In the genomic region with DNA sequence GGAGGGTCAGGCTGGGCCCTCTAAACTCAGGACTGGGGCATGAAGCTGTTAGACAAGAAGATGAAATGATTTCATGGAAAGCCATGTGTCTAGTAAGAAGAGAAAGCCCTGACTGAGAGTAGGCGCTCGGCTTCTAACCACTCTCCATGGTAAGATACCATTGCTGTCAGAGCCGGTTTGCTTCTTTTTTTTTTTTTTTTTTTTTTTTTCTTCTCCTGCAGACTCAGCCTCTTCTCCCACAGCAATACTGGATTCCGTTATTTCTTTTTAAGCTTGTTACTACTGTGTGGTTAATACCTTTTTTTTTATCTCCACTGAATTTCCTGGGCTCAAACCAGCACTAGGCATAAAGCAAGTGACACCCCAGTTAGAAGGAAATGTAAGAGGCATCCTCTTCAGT, we compare ENCODE assay signal across 24 mouse cellular contexts.
DNase-seq lines count a peak whose midpoint lies in the region; ATAC-seq and TF ChIP-seq lines count a peak whose summit lies in the region.
"Had no signal": no experiment of that assay in that cellular context is flagged by ENCODE, and none has a peak within 500 bp of the region (broad histone marks: within the 10 kb centered on the region; RNA-seq: fewer than 3 reads in every experiment).

No protein-coding gene starts in this region.

- no peak for TF ChIP-seq CTCF in liver, postnatal 0 days (IDR thresholded peaks at IDR 0.05; ENCODE audit: low read depth)
- TF ChIP-seq CTCF in midbrain, postnatal 0 days (IDR thresholded peaks at IDR 0.05) = no peak

- no peaks in the 10 kb centered on the region for H3K27me3 ChIP-seq in heart, embryonic 13.5 days (replicated peaks)
- peaks cover 10% of the 10 kb centered on the region; the same call in 1 of the 2 replicates for H3K27me3 ChIP-seq in liver, embryonic 13.5 days
- 0 out of 2 replicates have a peak, but pooled peaks cover under 1% of the 10 kb centered on the region for H3K27me3 ChIP-seq in liver, postnatal 0 days (ENCODE audit: insufficient read depth, low read length)
- no peaks in the 10 kb centered on the region for H3K27me3 ChIP-seq in midbrain, postnatal 0 days (ENCODE audit: insufficient read depth, low read length)
- no peaks in the 10 kb centered on the region for H3K27me3 ChIP-seq in midbrain, embryonic 13.5 days
- H3K27me3 ChIP-seq in intestine, embryonic 16.5 days (replicated peaks; ENCODE audit: control insufficient read depth, insufficient read depth, low read length) = no peaks in the 10 kb centered on the region
- H3K27me3 ChIP-seq: embryonic facial prominence, embryonic 12.5 days; forebrain, embryonic 15.5 days; heart, embryonic 15.5 days; hindbrain, embryonic 13.5 days; neural tube, embryonic 12.5 days had no signal

- no peak for ATAC-seq in heart, embryonic 13.5 days (ENCODE audit: extremely low read depth, insufficient number of reproducible peaks, low FRiP score, low TSS enrichment)
- ATAC-seq in liver, embryonic 13.5 days (ENCODE audit: low read depth) = no peak
- ATAC-seq in liver, postnatal 0 days = no peak
- no peak for ATAC-seq in midbrain, postnatal 0 days (ENCODE audit: low FRiP score)
- no peak for ATAC-seq in midbrain, embryonic 13.5 days
- no peak for ATAC-seq in intestine, embryonic 16.5 days
- ATAC-seq: activated CD4-positive, CD25-positive, alpha-beta regulatory T cell, adult 4 months; forebrain, embryonic 15.5 days had no signal

- DNase-seq in heart, adult 18-20 months = no peak
- no peak for DNase-seq in liver, embryonic 13.5 days
- no peak for DNase-seq in liver, postnatal 0 days
- DNase-seq in midbrain, postnatal 0 days (ENCODE audit: low spot score) = no peak
- no peak for DNase-seq in adrenal gland, adult 18-20 months (ENCODE audit: low spot score in 2 of 2)
- DNase-seq: adrenal gland, adult 8-10 months; cerebellum, adult 9-10 months; kidney, adult 8-10 months; layer of hippocampus, postnatal 36 days; lung, adult 2 months; thymus, adult 18-20 months; thymus, postnatal 25 days had no signal

- no peak overlapping the region for H3K27ac ChIP-seq in heart, embryonic 13.5 days (replicated peaks)
- no peak overlapping the region for H3K27ac ChIP-seq in liver, embryonic 13.5 days
- no peak overlapping the region for H3K27ac ChIP-seq in liver, postnatal 0 days (ENCODE audit: low read depth)
- no peak overlapping the region for H3K27ac ChIP-seq in midbrain, postnatal 0 days (ENCODE audit: low read depth, low read length)
- H3K27ac ChIP-seq in midbrain, embryonic 13.5 days = no peak overlapping the region
- H3K27ac ChIP-seq in intestine, embryonic 16.5 days (ENCODE audit: low read length) = no peak overlapping the region
- H3K27ac ChIP-seq: embryonic facial prominence, embryonic 12.5 days; forebrain, embryonic 15.5 days; heart, embryonic 15.5 days; hindbrain, embryonic 13.5 days; kidney, postnatal 0 days; neural tube, embryonic 12.5 days; stomach, postnatal 0 days had no signal

- TF ChIP-seq EP300 in liver, postnatal 0 days (IDR thresholded peaks at IDR 0.05; ENCODE audit: low read depth) = no peak

- no peak overlapping the region for H3K4me3 ChIP-seq in heart, embryonic 13.5 days
- no peak overlapping the region for H3K4me3 ChIP-seq in liver, embryonic 13.5 days (replicated peaks)
- H3K4me3 ChIP-seq in liver, postnatal 0 days (ENCODE audit: low read depth, low read length) = no peak overlapping the region
- no peak overlapping the region for H3K4me3 ChIP-seq in midbrain, postnatal 0 days (ENCODE audit: low read depth, low read length)
- H3K4me3 ChIP-seq in midbrain, embryonic 13.5 days (replicated peaks) = no peak overlapping the region
- H3K4me3 ChIP-seq in intestine, embryonic 16.5 days (ENCODE audit: low read length) = no peak overlapping the region
- H3K4me3 ChIP-seq: embryonic facial prominence, embryonic 12.5 days; forebrain, embryonic 15.5 days; heart, embryonic 15.5 days; hindbrain, embryonic 13.5 days; megakaryocyte, embryonic 14.5 days; neural tube, embryonic 12.5 days had no signal

- no peak overlapping the region for H3K9ac ChIP-seq in heart, embryonic 13.5 days
- H3K9ac ChIP-seq in liver, embryonic 13.5 days = peak overlapping the region; percentile 30; the same call in 1 of the 2 replicates
- H3K9ac ChIP-seq in liver, postnatal 0 days (replicated peaks) = no peak overlapping the region
- no peak overlapping the region for H3K9ac ChIP-seq in midbrain, postnatal 0 days (replicated peaks; ENCODE audit: low read length, poor library complexity, severe bottlenecking)
- no peak overlapping the region for H3K9ac ChIP-seq in midbrain, embryonic 13.5 days (replicated peaks)
- H3K9ac ChIP-seq in intestine, embryonic 16.5 days (ENCODE audit: low read depth, low read length) = no peak overlapping the region
- H3K9ac ChIP-seq: embryonic facial prominence, embryonic 12.5 days; forebrain, embryonic 15.5 days; heart, embryonic 15.5 days; hindbrain, embryonic 13.5 days; neural tube, embryonic 12.5 days had no signal

- no peaks in the 10 kb centered on the region for H3K36me3 ChIP-seq in heart, embryonic 13.5 days
- no peaks in the 10 kb centered on the region for H3K36me3 ChIP-seq in liver, embryonic 13.5 days
- H3K36me3 ChIP-seq in liver, postnatal 0 days (replicated peaks; ENCODE audit: insufficient read depth, low read length) = no peaks in the 10 kb centered on the region
- H3K36me3 ChIP-seq in midbrain, postnatal 0 days (ENCODE audit: insufficient read depth, low read length) = no peaks in the 10 kb centered on the region
- no peaks in the 10 kb centered on the region for H3K36me3 ChIP-seq in midbrain, embryonic 13.5 days
- H3K36me3 ChIP-seq in intestine, embryonic 16.5 days (ENCODE audit: control insufficient read depth, insufficient read depth, low read length) = no peaks in the 10 kb centered on the region
- H3K36me3 ChIP-seq: embryonic facial prominence, embryonic 12.5 days; forebrain, embryonic 15.5 days; heart, embryonic 15.5 days; hindbrain, embryonic 13.5 days; neural tube, embryonic 12.5 days had no signal

- H3K4me2 ChIP-seq in heart, embryonic 13.5 days = peak overlapping the region; percentile 42; the same call in 1 of the 2 replicates
- H3K4me2 ChIP-seq in liver, embryonic 13.5 days = no peak overlapping the region
- H3K4me2 ChIP-seq in liver, postnatal 0 days (ENCODE audit: low read depth, low read length) = no peak overlapping the region
- H3K4me2 ChIP-seq in midbrain, postnatal 0 days (ENCODE audit: low read depth, low read length, poor library complexity, severe bottlenecking) = peak overlapping the region; percentile 10; the same call in 1 of the 2 replicates
- H3K4me2 ChIP-seq in midbrain, embryonic 13.5 days (replicated peaks) = no peak overlapping the region
- H3K4me2 ChIP-seq in intestine, embryonic 16.5 days (ENCODE audit: low read depth, low read length) = 0 out of 2 replicates have a peak overlapping the region, but pooled peaks have one; percentile 31
- H3K4me2 ChIP-seq: embryonic facial prominence, embryonic 12.5 days; forebrain, embryonic 15.5 days; hindbrain, embryonic 13.5 days; neural tube, embryonic 12.5 days had no signal

- H3K4me1 ChIP-seq in heart, embryonic 13.5 days = 0 out of 2 replicates have a peak, but pooled peaks cover 10% of the 10 kb centered on the region
- H3K4me1 ChIP-seq in liver, embryonic 13.5 days (replicated peaks) = peaks cover 68% of the 10 kb centered on the region
- H3K4me1 ChIP-seq in liver, postnatal 0 days (ENCODE audit: insufficient read depth) = peaks cover 14% of the 10 kb centered on the region; the same call in 1 of the 2 replicates
- no peaks in the 10 kb centered on the region for H3K4me1 ChIP-seq in midbrain, postnatal 0 days (ENCODE audit: insufficient read depth, low read length)
- H3K4me1 ChIP-seq in midbrain, embryonic 13.5 days (replicated peaks) = no peaks in the 10 kb centered on the region
- H3K4me1 ChIP-seq in intestine, embryonic 16.5 days (ENCODE audit: control insufficient read depth, insufficient read depth, low read length) = no peaks in the 10 kb centered on the region
- H3K4me1 ChIP-seq: embryonic facial prominence, embryonic 12.5 days; forebrain, embryonic 15.5 days; megakaryocyte, embryonic 14.5 days; neural tube, embryonic 12.5 days had no signal

- no peaks in the 10 kb centered on the region for H3K9me3 ChIP-seq in heart, embryonic 13.5 days
- no peaks in the 10 kb centered on the region for H3K9me3 ChIP-seq in liver, embryonic 13.5 days (replicated peaks)
- H3K9me3 ChIP-seq in liver, postnatal 0 days (ENCODE audit: low read length) = no peaks in the 10 kb centered on the region
- no peaks in the 10 kb centered on the region for H3K9me3 ChIP-seq in midbrain, postnatal 0 days (ENCODE audit: low read length)
- no peaks in the 10 kb centered on the region for H3K9me3 ChIP-seq in midbrain, embryonic 13.5 days
- no peaks in the 10 kb centered on the region for H3K9me3 ChIP-seq in intestine, embryonic 16.5 days (ENCODE audit: control insufficient read depth, low read length)
- H3K9me3 ChIP-seq: embryonic facial prominence, embryonic 12.5 days; forebrain, embryonic 15.5 days; heart, embryonic 15.5 days; hindbrain, embryonic 13.5 days; megakaryocyte, embryonic 14.5 days; neural tube, embryonic 12.5 days had no signal

- WGBS in heart, embryonic 13.5 days = 72% methylated on average over 4 of the region's 4 CpGs
- 63% methylated on average over 4 of the region's 4 CpGs for WGBS in liver, embryonic 13.5 days (ENCODE audit: insufficient replicate concordance)
- 78% methylated on average over 4 of the region's 4 CpGs for WGBS in liver, postnatal 0 days (ENCODE audit: insufficient replicate concordance)
- WGBS in midbrain, postnatal 0 days = 60% methylated on average over 4 of the region's 4 CpGs
- WGBS in midbrain, embryonic 13.5 days = 85% methylated on average over 4 of the region's 4 CpGs
- WGBS in intestine, embryonic 16.5 days = 71% methylated on average over 4 of the region's 4 CpGs

Comparison
In these comparisons a context has a peak if more than half of its experiments do, and no peak if none do; other contexts are left out.
1. H3K4me2 ChIP-seq: peak in heart, embryonic 13.5 days (single experiment), midbrain, postnatal 0 days (single experiment) and intestine, embryonic 16.5 days (single experiment); none in liver, embryonic 13.5 days (single experiment), liver, postnatal 0 days (single experiment) and midbrain, embryonic 13.5 days (single experiment).